Mouse (Mus musculus) mouse trophoblast stem cell (cell line): ENCODE data around the gene Tmed11.
"Not testable (repeated sequence)": the region's sequence is repeated elsewhere in the genome, so short reads cannot be mapped to it uniquely, and the experiment has no call there.

Source experiments
- in situ Hi-C, 2 experiments: fragments of 300-500 bp; cut with MseI, MboI; formaldehyde crosslinking; loops; 2 replicates in 1 of 2; 3 replicates in 1 of 2; pipeline ENCODE4 v1.15.1; 2025

Tmed11 gene

GRCm38 (mm10) chr5:108795263-108795662, at the start of gene Tmed11:
Gene Tmed11, minus strand, starts transcription at chr5:108795363.
- in situ Hi-C loops = not testable (repeated sequence)

GRCm38 (mm10) chr5:108836156-108836555, 41.0 kb upstream of the Tmed11 start:
- in situ Hi-C loops = no loop called here

GRCm38 (mm10) chr5:108823276-108823675, 28.1 kb upstream of the Tmed11 start:
- in situ Hi-C loops = no loop called here

GRCm38 (mm10) chr5:108808750-108809149, 13.6 kb upstream of the Tmed11 start, which contains the start of gene Vmn2r8:
Gene Vmn2r8, minus strand, starts transcription at chr5:108808850.
- in situ Hi-C loops = not testable (repeated sequence)

GRCm38 (mm10) chr5:108803646-108804045, 8.5 kb upstream of the Tmed11 start:
- in situ Hi-C loops = no loop called here

GRCm38 (mm10) chr5:108790385-108790784, 4.8 kb downstream of the Tmed11 start:
- in situ Hi-C loops = not testable (repeated sequence)

- in situ Hi-C loops = no loop called here
Observed at GRCm38 (mm10) chr5:108774630-108775306, 20.4 kb downstream of the Tmed11 start, which contains the start of gene Rnf212. Gene Rnf212, minus strand, starts transcription at chr5:108774982.

GRCm38 (mm10) chr5:108760002-108760401, 35.2 kb downstream of the Tmed11 start:
- in situ Hi-C loops = no loop called here

GRCm38 (mm10) chr5:108758396-108758795, 36.8 kb downstream of the Tmed11 start:
- in situ Hi-C loops = no loop called here

GRCm38 (mm10) chr5:108751258-108751657, 43.9 kb downstream of the Tmed11 start:
- in situ Hi-C loops = not testable (repeated sequence)

GRCm38 (mm10) chr5:108750328-108751210, 44.6 kb downstream of the Tmed11 start:
- in situ Hi-C loops = no loop called here

GRCm38 (mm10) chr5:108744629-108745028, 50.5 kb downstream of the Tmed11 start:
- in situ Hi-C loops = no loop called here

- in situ Hi-C loops = no loop called here
Observed at GRCm38 (mm10) chr5:108743856-108744255, 51.3 kb downstream of the Tmed11 start.

- in situ Hi-C loops = no loop called here
Observed at GRCm38 (mm10) chr5:108742596-108742995, 52.6 kb downstream of the Tmed11 start.

GRCm38 (mm10) chr5:108741844-108742243, 53.3 kb downstream of the Tmed11 start:
- in situ Hi-C loops = no loop called here

- in situ Hi-C loops = no loop called here
Observed at GRCm38 (mm10) chr5:108727425-108727824, 67.7 kb downstream of the Tmed11 start.
